Mouse (Mus musculus) liver, adult 2 months (tissue): ENCODE measurements at regions not wholly inside any gene's neighbourhood (a gene's known extent, or its start where the extent isn't known, plus 50 kb on each side); places are given as distances from the start of the nearest gene placed in this dataset.

Source experiments
- CTCF ChIP-seq: fragments of 200-500 bp; IDR thresholded peaks from 2 replicates; pipeline ENCODE4 v1.5.1; 2011; ENCODE audit warnings: low read depth, low read length, control low read depth
- POLR2A ChIP-seq: fragments of 200-500 bp; IDR thresholded peaks from 2 replicates; pipeline ENCODE4 v1.6.1; 2011; ENCODE audit warnings: low read length, control low read depth; ENCODE audit not compliant: insufficient read depth; ENCODE audit errors: extremely low read depth

DNA sequence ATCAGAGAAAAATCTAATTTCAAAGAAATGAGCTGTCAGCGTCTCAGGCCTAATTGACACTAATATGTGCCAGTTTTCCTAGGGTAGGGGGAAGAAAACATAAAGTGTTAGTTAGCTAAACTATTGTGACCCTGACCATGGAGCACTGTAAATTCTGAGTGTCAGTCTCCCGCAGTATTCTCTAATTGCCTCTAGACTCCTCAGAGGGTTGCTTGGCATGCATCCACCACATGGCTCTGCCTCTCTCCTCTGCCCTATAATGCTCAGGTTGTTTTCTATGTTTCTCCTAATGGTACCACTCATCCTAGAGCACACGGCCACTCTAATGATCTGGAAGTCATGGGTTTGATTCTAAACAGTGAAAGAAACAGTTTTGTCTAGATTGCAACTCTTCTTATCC lies 60.9 kb upstream of the Rgs1 start:
- no peak for TF ChIP-seq POLR2A
- TF ChIP-seq CTCF, result no peak
